Mouse (Mus musculus) heart, embryonic 13.5 days (tissue): ENCODE measurements at regions not wholly inside any gene's neighbourhood (a gene's known extent, or its start where the extent isn't known, plus 50 kb on each side); places are given as distances from the start of the nearest gene placed in this dataset.

ENCODE experiments used
- ATAC-seq: fragments of 200-750 bp; cut with Nextera tagmentation; 2 replicates; pipeline ENCODE4 v1.8.0; 2017; ENCODE audit warnings: moderate TSS enrichment; ENCODE audit not compliant: insufficient number of reproducible peaks, low FRiP score, low TSS enrichment; ENCODE audit errors: extremely low read depth
- H3K27ac ChIP-seq: fragments of 300-500 bp; sonication (generic); replicated peaks from 2 replicates; pipeline ENCODE4 v1.5.1; 2015; ENCODE audit warnings: moderate library complexity, mild to moderate bottlenecking, inconsistent platforms
- H3K27me3 ChIP-seq: fragments of 300-500 bp; sonication (generic); replicated peaks from 2 replicates; pipeline ENCODE4 v1.6.1; 2015; ENCODE audit warnings: mild to moderate bottlenecking, inconsistent platforms
- H3K36me3 ChIP-seq: fragments of 300-500 bp; sonication (generic); 2 replicates; pipeline ENCODE4 v1.6.1; 2015; ENCODE audit warnings: mild to moderate bottlenecking, inconsistent platforms
- H3K4me1 ChIP-seq: fragments of 300-500 bp; sonication (generic); 2 replicates; pipeline ENCODE4 v1.6.1; 2015; ENCODE audit warnings: inconsistent platforms
- H3K4me2 ChIP-seq: fragments of 300-500 bp; sonication (generic); 2 replicates; pipeline ENCODE4 v1.6.1; 2015; ENCODE audit warnings: inconsistent platforms, mild to moderate bottlenecking, moderate library complexity
- H3K4me3 ChIP-seq: fragments of 300-500 bp; sonication (generic); 2 replicates; pipeline ENCODE4 v1.5.1; 2015; ENCODE audit warnings: moderate library complexity, mild to moderate bottlenecking, inconsistent platforms
- H3K9ac ChIP-seq: fragments of 300-500 bp; sonication (generic); 2 replicates; pipeline ENCODE4 v1.6.1; 2015; ENCODE audit warnings: inconsistent platforms, mild to moderate bottlenecking, moderate library complexity
- H3K9me3 ChIP-seq: fragments of 300-500 bp; sonication (generic); 2 replicates; pipeline ENCODE4 v1.6.1; 2016; ENCODE audit warnings: inconsistent platforms
- WGBS: fragments of 180-500 bp; shearing (Covaris S2); methylation state at CpG from one replicate; pipeline ENCODE4 v1.1.7; 2015; ENCODE audit warnings: mixed read lengths; 5-methylcytosine and 5-hydroxymethylcytosine counted together

DNA sequence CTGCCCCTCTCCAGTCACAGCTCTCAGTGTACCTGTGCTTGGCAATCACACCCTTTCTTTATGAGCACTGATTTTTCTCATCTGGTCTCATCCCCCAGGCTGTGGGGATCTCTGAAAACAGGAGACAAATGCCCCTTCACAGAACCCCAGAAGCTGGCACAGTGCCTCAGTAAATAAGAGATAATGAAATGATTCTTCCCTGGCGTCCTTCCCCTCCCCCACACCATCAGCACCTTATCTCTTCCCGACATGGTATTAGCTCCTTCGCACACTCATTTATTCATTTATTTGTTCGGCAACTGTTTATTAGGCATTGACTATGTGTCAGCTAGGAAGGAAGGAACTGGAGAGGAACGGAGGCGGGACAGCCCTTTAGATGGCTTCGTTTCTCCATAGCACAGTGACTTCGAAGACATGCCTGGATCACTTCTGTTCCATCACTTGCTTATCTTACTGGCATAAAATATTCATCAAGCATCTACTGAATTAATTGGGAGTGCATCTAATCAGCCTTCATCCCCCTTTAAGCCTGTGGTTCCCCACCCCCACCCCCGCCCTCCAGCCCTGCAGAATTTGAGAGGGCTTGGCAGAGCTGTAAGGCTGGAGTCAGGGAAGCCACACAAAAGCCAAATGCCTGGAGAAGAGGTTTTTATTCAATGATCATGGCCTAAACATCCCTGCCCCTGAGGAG, 51.6 kb upstream of the Tbc1d21 start:
- no peak overlapping the region for H3K27ac ChIP-seq
- peaks cover 5% of the 10 kb centered on the region; the same call in 1 of the 2 replicates for H3K9me3 ChIP-seq
- H3K4me2 ChIP-seq: peak overlapping the region; percentile 37
- H3K27me3 ChIP-seq: no peaks in the 10 kb centered on the region
- 34% methylated on average over 9 of the region's 9 CpGs for WGBS
- no peak overlapping the region for H3K4me3 ChIP-seq
- peaks cover 31% of the 10 kb centered on the region for H3K4me1 ChIP-seq
- ATAC-seq: no peak
- no peak overlapping the region for H3K9ac ChIP-seq
- H3K36me3 ChIP-seq: no peaks in the 10 kb centered on the region

DNA sequence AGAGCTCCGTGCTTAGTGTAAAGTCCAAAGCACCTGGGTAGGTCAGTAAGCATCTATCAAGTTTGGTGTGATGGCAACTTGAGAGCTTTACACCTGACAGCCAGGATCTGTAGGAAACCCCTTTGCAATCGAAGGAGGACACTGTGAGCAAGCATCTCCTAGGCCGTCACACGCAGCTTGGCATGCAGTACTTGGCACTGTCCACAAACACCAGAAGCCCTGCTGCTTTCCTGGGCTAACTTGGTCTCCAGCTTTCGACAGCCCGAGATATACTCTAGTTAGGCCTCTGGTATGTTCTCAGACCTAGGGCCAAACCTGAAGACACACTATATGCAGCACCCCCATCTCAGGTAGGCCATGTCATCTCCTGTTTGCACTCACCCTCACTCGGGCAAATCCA, 58.5 kb upstream of the Tbc1d21 start:
- Histone ChIP-seq H3K4me3 (no peak overlapping the region), H3K36me3 (no peaks in the 10 kb centered on the region), H3K4me2 (no peak overlapping the region), H3K27ac (no peak overlapping the region), H3K9ac (no peak overlapping the region), H3K27me3 (0 out of 2 replicates have a peak, but pooled peaks cover 2% of the 10 kb centered on the region), H3K9me3 (peaks cover 2% of the 10 kb centered on the region; the same call in 1 of the 2 replicates), H3K4me1 (peaks cover 9% of the 10 kb centered on the region)
- no peak for ATAC-seq
- WGBS: 79% methylated on average over 7 of the region's 7 CpGs

DNA sequence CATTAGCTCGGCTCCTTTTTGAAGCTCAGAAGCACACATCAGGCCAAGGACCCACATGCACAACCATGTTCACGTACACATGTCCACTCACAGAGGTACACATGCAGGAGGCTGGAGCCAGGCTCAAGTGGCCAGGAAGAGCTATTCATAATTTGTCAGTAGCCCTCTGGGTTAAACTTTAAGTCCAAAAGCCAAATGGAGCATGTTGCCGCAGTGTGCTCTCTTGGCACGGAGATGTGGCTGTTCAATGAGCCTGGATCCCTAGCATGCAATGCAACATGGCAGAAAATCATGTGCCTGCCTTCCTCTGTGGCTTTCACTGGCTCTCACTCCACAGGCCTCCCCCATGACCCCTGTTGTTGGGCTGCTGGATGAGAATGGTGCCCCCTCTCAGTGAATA, 57.6 kb upstream of the Insyn1 start:
- Histone ChIP-seq H3K27me3 (0 out of 2 replicates have a peak, but pooled peaks cover 4% of the 10 kb centered on the region), H3K4me1 (peaks cover 9% of the 10 kb centered on the region), H3K9ac (no peak overlapping the region), H3K36me3 (no peaks in the 10 kb centered on the region), H3K9me3 (no peaks in the 10 kb centered on the region), H3K4me2 (no peak overlapping the region), H3K27ac (no peak overlapping the region), H3K4me3 (no peak overlapping the region)
- ATAC-seq: no peak
- 89% methylated on average over 4 of the region's 4 CpGs for WGBS

DNA sequence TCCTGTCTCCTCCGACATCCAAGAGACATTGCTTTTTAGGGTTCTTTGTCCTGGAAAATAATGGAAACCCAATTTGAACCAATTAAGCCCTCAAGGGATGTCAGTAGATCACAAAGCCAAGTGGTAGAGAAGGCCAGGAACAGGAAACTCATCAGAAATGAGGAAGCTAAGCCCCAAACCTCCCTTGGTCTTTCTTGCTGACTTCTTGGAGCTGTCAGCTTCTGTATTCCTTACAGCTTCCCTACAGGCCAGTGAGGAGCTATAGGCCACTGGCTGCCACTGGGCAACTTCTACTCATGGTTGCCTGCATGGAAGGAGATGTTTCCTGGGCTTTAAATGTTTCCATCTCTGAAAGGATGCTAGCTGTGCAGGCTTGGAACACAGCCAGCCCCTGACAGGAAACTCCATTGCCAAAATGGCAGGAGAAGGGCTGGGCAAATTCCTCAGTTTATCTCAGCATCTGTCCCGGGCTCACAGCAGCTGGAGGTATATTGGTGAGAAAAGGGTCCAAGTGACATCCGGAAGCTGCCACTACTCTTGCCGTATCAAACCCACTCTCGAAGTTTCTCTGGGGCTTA, 55.5 kb upstream of the Insyn1 start:
- Histone ChIP-seq H3K27ac (no peak overlapping the region), H3K4me1 (peaks cover 6% of the 10 kb centered on the region), H3K4me2 (no peak overlapping the region), H3K9ac (no peak overlapping the region), H3K9me3 (no peaks in the 10 kb centered on the region), H3K36me3 (no peaks in the 10 kb centered on the region), H3K4me3 (no peak overlapping the region), H3K27me3 (0 out of 2 replicates have a peak, but pooled peaks cover 4% of the 10 kb centered on the region)
- ATAC-seq: no peak
- WGBS: 64% methylated on average over 5 of the region's 5 CpGs

- 70% methylated on average over 10 of the region's 10 CpGs for WGBS
Observed at GRCm38 (mm10) chr9:58436246-58437091, 51.9 kb upstream of the Insyn1 start.

GRCm38 (mm10) chr9:58437541-58437940, 50.9 kb upstream of the Insyn1 start:
- WGBS: 83% methylated on average over 11 of the region's 11 CpGs

More at GRCm38 (mm10) chr9:58436246-58437091, 51.9 kb upstream of the Insyn1 start:
- H3K4me2 ChIP-seq: no peak overlapping the region
- 0 out of 2 replicates have a peak, but pooled peaks cover 8% of the 10 kb centered on the region for H3K27me3 ChIP-seq
- H3K4me3 ChIP-seq: no peak overlapping the region
- H3K4me1 ChIP-seq: peaks cover 6% of the 10 kb centered on the region
- H3K9ac ChIP-seq: no peak overlapping the region
- H3K27ac ChIP-seq: no peak overlapping the region
- ATAC-seq: no peak
- H3K9me3 ChIP-seq: no peaks in the 10 kb centered on the region
- no peaks in the 10 kb centered on the region for H3K36me3 ChIP-seq

DNA sequence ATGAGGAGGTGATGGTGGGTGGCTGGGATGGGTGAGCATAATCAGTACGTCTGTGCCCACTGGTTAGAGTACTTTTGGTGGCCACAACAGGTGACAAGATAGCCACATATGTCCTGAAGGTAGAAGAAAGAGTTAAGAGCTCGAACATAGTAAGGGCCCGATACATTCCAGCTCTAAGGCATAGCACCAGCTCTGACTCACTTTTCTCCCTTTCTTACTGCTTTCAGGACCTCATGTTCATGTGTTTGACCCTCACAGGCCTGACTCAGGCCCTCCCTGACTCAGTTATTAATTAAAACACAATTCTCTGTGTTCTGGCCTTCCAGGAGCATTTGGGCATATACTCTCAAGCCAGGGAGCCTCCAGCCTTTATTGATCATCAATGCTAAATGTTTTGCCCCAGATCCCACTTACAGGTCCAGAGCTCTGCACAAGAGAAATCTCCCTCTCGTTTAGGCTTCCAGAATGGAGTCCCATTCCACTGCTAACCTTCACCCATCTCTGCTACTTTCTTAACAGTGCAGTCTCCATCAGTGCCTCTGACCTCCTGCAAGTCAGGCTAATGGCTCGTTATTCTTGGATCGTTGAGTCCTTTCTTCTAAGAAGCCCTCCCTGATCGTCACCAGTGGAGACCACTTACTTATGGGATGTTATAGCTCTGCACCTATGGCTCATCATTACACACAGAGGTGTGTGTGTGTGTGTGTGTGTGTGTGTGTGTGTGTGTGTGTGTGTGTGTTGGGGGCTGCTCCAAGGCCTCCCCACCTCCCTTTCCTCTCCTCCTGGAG, 50.1 kb upstream of the Insyn1 start:
- no peak overlapping the region for H3K4me3 ChIP-seq
- no peaks in the 10 kb centered on the region for H3K36me3 ChIP-seq
- ATAC-seq: no peak
- H3K9ac ChIP-seq: no peak overlapping the region
- no peak overlapping the region for H3K4me2 ChIP-seq
- peaks cover 13% of the 10 kb centered on the region for H3K4me1 ChIP-seq
- 0 out of 2 replicates have a peak, but pooled peaks cover 8% of the 10 kb centered on the region for H3K27me3 ChIP-seq
- 76% methylated on average over 7 of the region's 7 CpGs for WGBS
- H3K27ac ChIP-seq: no peak overlapping the region
- no peaks in the 10 kb centered on the region for H3K9me3 ChIP-seq

More at GRCm38 (mm10) chr9:58437541-58437940, 50.9 kb upstream of the Insyn1 start:
- H3K4me2 ChIP-seq: no peak overlapping the region
- no peaks in the 10 kb centered on the region for H3K36me3 ChIP-seq
- no peak overlapping the region for H3K4me3 ChIP-seq
- H3K27ac ChIP-seq: no peak overlapping the region
- H3K9ac ChIP-seq: no peak overlapping the region
- H3K4me1 ChIP-seq: peaks cover 16% of the 10 kb centered on the region
- ATAC-seq: no peak
- no peaks in the 10 kb centered on the region for H3K9me3 ChIP-seq
- H3K27me3 ChIP-seq: 0 out of 2 replicates have a peak, but pooled peaks cover 8% of the 10 kb centered on the region
